Mouse (Mus musculus) ES-Bruce4 (cell line): ENCODE data around the gene Adamts1.

Source experiments
- CTCF ChIP-seq: IDR thresholded peaks from one replicate; pipeline ENCODE4 v1.8.1; 2011; ENCODE audit warnings: low read depth, low read length
- POLR2A ChIP-seq: IDR thresholded peaks from one replicate; pipeline ENCODE4 v1.8.1; 2011; ENCODE audit warnings: low read length; ENCODE audit not compliant: insufficient read depth

DNA sequence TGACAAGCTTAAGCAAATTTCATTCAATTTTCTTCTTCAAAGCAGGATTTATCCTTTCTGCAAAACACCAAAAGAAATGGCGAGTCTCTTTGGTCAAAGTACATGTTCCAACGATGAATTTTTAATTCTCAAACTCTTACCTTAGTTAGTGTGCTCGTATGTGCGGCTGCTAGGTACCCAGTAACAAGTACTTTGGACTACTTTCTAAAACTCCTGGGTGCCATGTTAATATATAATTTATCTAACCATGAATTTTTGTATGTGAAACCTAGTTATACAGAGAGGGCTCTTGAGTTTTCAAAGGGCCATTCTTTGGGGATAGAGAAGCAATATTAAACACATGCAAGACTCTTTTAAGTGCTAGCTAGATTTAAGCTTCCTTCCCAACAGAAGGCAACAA lies 5.8 kb downstream of the Adamts1 start:
- TF ChIP-seq CTCF (no peak), POLR2A (no peak)
